Mouse (Mus musculus) WW6 (cell line): ENCODE measurements around the gene Npas3.

Experiments
- DNase-seq: peaks from one replicate; pipeline ENCODE4 v3.0.0-alpha.2; 2013; ENCODE audit warnings: low read depth, low spot score

Npas3 gene

GRCm38 (mm10) chr12:53410647-53411046, 162.2 kb downstream of the Npas3 start:
- no peak for DNase-seq

GRCm38 (mm10) chr12:53416096-53416495, 167.6 kb downstream of the Npas3 start:
- DNase-seq, result no peak

- DNase-seq, result no peak
These were observed 173.2 kb downstream of the Npas3 start for GRCm38 (mm10) chr12:53421701-53422100.

GRCm38 (mm10) chr12:53423631-53424030, 175.2 kb downstream of the Npas3 start:
- DNase-seq, result no peak

- no peak for DNase-seq
These were observed 177.5 kb downstream of the Npas3 start for GRCm38 (mm10) chr12:53426006-53426405.

- no peak for DNase-seq
These were observed 178.7 kb downstream of the Npas3 start for GRCm38 (mm10) chr12:53427153-53427552.

GRCm38 (mm10) chr12:53442029-53442428, 193.6 kb downstream of the Npas3 start:
- no peak for DNase-seq

GRCm38 (mm10) chr12:53447469-53447868, 199.0 kb downstream of the Npas3 start:
- no peak for DNase-seq

- no peak for DNase-seq
These were observed 199.6 kb downstream of the Npas3 start for GRCm38 (mm10) chr12:53448040-53448439.

GRCm38 (mm10) chr12:53467549-53467948, 219.1 kb downstream of the Npas3 start:
- DNase-seq, result no peak

- no peak for DNase-seq
These were observed 226.0 kb downstream of the Npas3 start for GRCm38 (mm10) chr12:53474486-53474885.

- DNase-seq, result no peak
These were observed 236.4 kb downstream of the Npas3 start for GRCm38 (mm10) chr12:53484924-53485323.

GRCm38 (mm10) chr12:53496386-53496785, 247.9 kb downstream of the Npas3 start:
- no peak for DNase-seq

- DNase-seq, result no peak
These were observed 266.4 kb downstream of the Npas3 start for GRCm38 (mm10) chr12:53514885-53515284.

- no peak for DNase-seq
These were observed 271.1 kb downstream of the Npas3 start for GRCm38 (mm10) chr12:53519556-53519955.

- DNase-seq, result no peak
These were observed 274.2 kb downstream of the Npas3 start for GRCm38 (mm10) chr12:53522631-53523030.

- DNase-seq, result no peak
These were observed 278.6 kb downstream of the Npas3 start for GRCm38 (mm10) chr12:53527046-53527445.

- no peak for DNase-seq
These were observed 280.9 kb downstream of the Npas3 start for GRCm38 (mm10) chr12:53529345-53529744.

- no peak for DNase-seq
These were observed 288.3 kb downstream of the Npas3 start for GRCm38 (mm10) chr12:53536816-53537215.

GRCm38 (mm10) chr12:53556359-53556758, 307.9 kb downstream of the Npas3 start:
- DNase-seq, result no peak

- DNase-seq, result no peak
These were observed 309.8 kb downstream of the Npas3 start for GRCm38 (mm10) chr12:53558259-53558658.

- DNase-seq, result no peak
These were observed 318.4 kb downstream of the Npas3 start for GRCm38 (mm10) chr12:53566712-53567387.

GRCm38 (mm10) chr12:53581181-53581580, 332.7 kb downstream of the Npas3 start:
- no peak for DNase-seq

GRCm38 (mm10) chr12:53587249-53587648, 338.8 kb downstream of the Npas3 start:
- no peak for DNase-seq
